Mouse (Mus musculus): ENCODE results near the gene Shb.

DNA sequence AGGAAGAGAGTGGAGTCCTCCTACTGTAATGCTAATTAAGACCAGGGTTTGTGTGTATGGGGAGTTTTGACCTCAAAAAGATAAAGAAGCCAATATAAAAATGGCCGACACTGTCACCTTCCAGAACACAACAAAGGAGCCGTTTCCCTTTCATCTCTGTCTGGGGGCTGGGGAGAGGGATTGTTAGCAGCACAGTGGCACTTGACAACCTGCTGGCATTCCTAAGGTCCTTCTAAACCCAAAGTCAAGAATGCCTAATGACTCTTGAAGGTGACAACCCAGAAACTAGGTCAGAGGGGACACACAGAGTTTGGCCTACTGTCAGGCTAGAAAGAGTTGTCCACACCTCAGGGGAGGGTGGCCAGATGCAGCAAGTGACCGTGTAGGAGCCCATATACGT is 20.3 kb upstream of the Shb start:
- TF ChIP-seq MAFK (IDR thresholded peaks at IDR 0.05; ENCODE audit: insufficient replicate concordance, low read length) (no peak), PAX5 (IDR thresholded peaks at IDR 0.05; ENCODE audit: low read length) (no peak), EP300 (IDR thresholded peaks at IDR 0.05; ENCODE audit: low read length) (no peak), CTCF (conservative IDR thresholded peaks at IDR 0.05 in 1 of 2, IDR thresholded peaks at IDR 0.05 in 1 of 2; ENCODE audit: low read depth in 2 of 2, low read length in 2 of 2) (no peak), POLR2A (IDR thresholded peaks at IDR 0.05; ENCODE audit: low read depth, low read length) (no peak), MYC (IDR thresholded peaks at IDR 0.05; ENCODE audit: low read depth, low read length) (no peak), TCF12 (IDR thresholded peaks at IDR 0.05; ENCODE audit: low read depth, low read length) (no peak), MAX (IDR thresholded peaks at IDR 0.05; ENCODE audit: low read length) (no peak), USF1 (IDR thresholded peaks at IDR 0.05; ENCODE audit: low read depth, low read length) (no peak), ZC3H11A (IDR thresholded peaks at IDR 0.05; ENCODE audit: low read depth, low read length) (no peak), BHLHE40 (IDR thresholded peaks at IDR 0.05; ENCODE audit: low read depth, low read length) (no peak), NRF1 (IDR thresholded peaks at IDR 0.05; ENCODE audit: low read depth, low read length) (no peak)

Measured in CH12.LX (cell line).